Mouse (Mus musculus) CD4-positive, CD25-positive, alpha-beta regulatory T cell, adult 2 months (primary cell): ENCODE data around the gene Tas2r143.

Experiments
- DNase-seq: peaks from one replicate; pipeline ENCODE4 v3.0.0-alpha.2; 2012; ENCODE audit warnings: low read depth, low spot score

Tas2r143 gene

DNA sequence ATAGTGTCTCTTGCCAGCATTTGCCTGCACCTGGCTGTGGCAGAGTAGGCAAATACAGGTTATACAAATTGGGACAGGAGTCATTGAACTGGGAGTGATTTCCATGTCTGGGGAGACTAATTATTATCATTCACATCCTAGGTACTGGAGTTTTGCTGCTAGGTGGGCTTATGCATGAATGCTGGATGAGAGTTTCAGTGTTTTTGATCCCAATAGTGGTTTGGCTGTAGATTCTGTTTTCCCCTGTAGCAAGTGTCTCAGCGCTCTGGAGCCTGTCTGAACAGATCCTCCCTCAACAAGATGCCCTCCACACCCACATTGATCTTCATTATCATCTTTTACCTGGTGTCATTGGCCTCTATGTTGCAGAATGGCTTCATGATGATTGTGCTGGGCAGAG is at the start of gene Tas2r143:
Tas2r143 (plus strand) TSS at position 301 of the 400 bp plus-strand sequence.
- DNase-seq: no peak

DNA sequence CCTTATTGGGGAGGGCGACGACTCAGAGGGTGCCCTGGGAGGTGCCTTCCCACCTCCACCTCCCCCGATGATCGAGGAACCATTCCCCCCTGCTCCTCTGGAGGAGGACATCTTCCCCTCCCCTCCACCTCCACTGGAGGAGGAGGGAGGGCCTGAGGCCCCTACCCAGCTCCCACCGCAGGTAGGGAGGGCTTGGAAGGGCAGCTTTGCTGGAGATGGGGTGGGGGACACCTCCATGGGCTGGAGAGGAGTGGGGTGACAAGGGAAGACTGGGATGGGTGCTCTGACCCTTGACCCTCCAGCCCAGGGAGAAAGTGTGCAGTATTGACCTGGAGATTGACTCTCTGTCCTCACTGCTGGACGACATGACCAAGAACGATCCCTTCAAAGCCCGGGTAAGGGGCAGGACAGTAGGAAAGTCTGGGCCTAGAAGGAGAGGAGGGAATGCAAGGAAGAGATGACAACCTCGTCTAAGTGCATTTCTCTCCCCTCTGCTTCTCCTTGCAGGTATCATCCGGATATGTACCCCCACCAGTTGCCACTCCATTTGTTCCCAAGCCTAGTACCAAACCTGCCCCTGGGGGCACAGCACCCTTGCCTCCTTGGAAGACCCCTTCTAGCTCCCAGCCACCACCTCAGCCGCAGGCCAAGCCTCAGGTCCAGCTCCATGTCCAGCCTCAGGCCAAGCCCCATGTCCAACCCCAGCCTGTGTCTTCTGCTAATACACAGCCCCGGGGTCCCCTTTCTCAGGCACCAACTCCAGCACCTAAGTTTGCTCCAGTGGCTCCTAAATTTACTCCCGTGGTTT is 48.9 kb upstream of the Tas2r143 start:
- no peak for DNase-seq

DNA sequence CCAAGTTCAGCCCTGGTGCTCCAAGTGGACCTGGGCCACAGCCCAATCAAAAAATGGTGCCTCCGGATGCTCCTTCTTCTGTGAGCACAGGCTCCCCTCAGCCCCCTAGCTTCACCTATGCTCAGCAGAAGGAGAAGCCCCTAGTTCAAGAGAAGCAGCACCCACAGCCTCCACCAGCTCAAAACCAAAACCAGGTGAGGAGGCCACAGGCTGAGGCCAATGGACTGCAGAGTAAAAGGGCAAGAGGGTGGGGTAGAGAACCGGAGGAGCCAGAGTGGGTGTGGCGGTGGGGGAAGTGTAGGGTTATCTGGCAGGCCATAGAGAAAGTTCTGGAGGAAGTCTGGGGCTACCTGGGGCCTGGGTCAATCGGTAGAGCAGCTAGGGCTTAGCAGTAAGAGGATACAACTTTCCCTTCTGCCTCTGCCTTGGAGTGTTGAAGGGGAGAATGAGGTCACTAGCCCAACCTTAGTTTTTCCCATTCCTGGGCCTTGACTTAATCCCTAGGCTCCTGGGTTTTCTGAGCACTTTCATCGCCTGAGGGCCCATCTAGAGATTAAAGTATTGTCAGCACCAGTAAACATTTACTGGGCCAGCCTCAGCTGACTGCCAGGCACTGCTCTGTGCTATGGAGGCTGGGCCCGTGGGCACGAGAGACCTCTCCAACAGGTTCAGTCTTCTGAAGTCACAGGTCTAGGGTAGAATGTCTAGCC is 48.1 kb upstream of the Tas2r143 start:
- no peak for DNase-seq

DNA sequence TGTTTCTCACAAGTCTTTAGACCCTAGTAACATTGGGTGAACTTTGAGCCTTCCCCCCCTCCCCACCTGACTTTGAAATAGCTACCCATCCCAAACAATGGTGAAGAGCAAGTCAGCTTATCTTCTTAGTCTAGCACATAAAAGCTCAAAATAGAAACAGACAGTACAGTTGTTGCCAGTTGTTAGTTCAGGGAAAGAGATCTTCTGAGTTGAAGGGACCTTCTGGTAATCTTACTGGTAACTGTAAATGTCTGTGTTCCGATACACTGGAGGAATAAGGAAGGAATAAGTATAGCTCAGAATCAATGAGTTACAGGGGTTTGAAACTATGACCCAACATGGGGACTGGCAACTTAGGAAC is 47.6 kb upstream of the Tas2r143 start:
- no peak for DNase-seq

- no peak for DNase-seq
These were observed 46.9 kb upstream of the Tas2r143 start for GRCm38 (mm10) chr6:42353180-42353579.

DNA sequence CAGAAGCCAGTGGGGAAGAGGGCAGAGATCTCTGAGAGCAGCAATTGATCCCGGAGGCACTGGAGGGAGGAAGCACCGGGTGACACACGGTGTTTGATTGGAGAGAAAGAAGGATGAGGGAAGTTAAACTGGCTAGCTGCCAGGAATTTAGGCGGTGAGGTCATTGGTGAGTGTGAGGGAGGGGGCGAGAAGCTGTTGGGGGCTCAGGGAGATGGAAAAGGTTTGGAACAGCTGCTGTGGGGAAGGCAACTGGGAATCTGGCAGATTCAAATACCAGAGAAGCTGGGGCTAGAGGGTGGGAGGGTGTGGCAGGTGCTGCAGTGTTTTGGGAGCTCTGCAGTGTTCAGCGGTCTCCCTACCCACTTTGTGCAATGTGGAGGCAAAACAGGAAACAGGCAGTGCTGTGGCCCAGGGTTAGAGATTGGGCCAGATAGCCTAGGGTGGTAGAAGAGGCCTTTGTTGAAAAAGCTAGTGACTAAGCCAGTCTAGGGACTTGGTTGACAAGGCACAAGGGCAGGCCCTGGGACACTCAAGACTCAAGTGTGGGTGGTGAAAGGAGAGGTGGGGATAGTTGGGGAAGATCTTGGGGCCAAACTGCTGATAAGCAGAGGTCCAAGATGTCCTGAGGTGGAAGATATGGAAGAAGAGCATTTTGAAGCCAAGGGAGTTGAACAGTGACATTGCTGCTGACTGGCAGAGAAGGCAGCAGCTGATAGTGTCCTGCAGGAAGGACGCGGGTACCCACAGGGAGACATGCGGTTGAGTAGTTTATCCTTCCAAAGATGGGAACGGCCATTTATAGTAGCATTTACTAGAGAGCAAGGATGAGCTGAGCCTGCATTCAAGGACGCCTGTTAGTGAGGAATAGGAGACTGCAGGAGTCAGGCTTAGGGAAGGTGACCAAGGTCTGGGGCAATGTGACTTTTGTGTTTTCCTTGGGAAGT is 45.7 kb upstream of the Tas2r143 start:
- DNase-seq: peak; percentile 23

GRCm38 (mm10) chr6:42355366-42355765 is 44.7 kb upstream of the Tas2r143 start:
- no peak for DNase-seq

GRCm38 (mm10) chr6:42355794-42356600 is 44.0 kb upstream of the Tas2r143 start:
- no peak for DNase-seq

DNA sequence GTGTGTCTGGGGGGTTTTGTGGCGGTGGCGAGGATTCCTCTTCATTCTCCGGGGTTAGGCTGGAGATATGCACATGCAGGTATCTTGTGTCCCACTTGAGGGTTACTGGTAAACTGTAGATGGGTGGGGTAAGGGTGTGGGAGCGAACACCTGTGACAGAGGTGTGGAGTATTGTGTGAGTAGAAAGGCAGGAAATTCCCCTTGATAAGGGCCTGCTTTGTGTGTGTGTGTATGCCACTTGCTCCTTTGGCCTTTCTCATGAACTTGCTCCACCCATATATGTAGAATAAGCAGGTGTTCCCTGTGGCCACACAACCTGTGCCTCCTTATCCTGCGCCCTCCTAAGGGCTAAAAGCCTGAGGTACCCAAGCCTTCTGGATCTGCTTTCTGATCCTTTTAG is 43.1 kb upstream of the Tas2r143 start:
- DNase-seq: no peak

- no peak for DNase-seq
These were observed 42.1 kb upstream of the Tas2r143 start for GRCm38 (mm10) chr6:42357901-42358300.

DNA sequence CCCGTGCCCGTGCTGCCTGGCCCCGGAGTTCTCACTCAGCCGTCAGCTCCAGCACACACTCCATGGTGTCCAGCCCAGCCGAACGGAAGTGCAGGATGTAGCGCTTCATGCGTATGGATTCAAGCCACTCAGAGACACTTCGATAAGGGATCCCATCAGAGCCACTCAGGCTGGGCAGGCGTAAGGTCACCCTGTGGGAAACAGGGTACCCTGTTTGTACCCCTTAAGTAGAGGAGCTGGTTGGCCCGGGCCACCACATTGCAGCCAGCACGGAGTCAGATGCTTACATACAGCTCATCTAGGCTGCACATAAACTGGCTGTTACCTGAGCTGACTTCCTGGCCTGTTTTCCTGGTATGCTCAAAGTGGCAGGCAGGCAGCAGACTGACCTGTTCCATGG is 41.1 kb upstream of the Tas2r143 start:
- DNase-seq: no peak

GRCm38 (mm10) chr6:42359364-42360147 is 40.5 kb upstream of the Tas2r143 start:
- DNase-seq: no peak

GRCm38 (mm10) chr6:42360231-42360840 is 39.7 kb upstream of the Tas2r143 start:
- DNase-seq: no peak

DNA sequence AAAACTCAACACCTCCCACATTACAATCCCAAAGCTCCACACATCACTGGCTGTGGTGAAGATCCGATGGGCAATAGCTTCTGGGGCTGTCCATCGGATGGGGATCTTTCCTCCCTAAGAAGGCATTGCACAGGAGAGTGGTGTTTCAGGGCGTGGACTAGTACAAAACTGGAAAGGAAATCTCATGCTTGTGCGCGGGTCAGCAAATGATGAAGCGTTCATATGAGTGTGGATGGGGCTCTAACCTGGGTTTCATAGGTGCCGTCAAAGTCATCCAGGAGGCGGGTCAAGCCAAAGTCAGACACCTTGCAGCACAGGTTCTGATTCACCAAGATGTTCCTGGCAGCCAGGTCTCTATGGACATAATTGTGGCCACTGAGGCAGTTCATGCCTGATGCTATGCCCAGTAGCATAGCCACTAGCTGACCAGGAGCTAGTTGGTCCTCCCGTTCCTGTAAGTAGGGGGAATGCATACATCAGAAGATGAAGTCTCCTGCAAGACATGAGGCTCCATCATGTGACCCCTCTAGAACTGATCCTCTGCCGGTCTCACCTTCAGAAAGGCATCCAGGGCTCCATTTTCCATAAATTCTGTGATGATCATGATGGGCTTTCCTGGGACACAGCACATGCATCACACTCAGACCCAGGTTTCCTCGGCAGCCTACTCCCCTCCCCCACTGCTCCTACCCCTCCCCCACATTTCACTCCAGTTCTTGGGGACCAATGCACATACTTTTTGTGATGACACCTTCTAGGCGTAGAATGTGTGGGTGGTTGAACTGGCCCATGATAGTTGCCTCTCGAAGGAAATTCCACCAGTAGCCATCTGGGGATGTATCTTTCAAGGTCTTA is 38.8 kb upstream of the Tas2r143 start:
- no peak for DNase-seq

GRCm38 (mm10) chr6:42362074-42362473 is 38.0 kb upstream of the Tas2r143 start:
- no peak for DNase-seq

DNA sequence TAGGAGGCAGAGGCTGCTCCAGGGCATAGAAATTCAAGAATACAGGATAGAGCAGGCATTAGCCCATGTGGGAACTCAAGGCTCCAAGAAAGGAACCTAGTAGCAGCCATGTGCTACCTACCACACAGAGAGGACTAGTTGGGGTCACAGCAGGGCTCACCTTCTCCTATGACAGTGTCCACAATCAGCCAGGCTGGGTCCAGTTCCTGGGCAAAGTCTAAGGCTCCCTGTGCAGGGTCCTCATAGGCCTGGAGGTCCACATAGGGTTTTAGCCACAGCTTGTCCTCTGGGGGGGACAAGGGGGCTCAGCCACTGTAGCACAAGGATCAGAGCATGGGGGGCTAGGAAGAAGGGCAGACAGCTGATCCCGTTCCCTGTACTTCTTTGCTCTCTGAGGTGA is 37.5 kb upstream of the Tas2r143 start:
- no peak for DNase-seq

DNA sequence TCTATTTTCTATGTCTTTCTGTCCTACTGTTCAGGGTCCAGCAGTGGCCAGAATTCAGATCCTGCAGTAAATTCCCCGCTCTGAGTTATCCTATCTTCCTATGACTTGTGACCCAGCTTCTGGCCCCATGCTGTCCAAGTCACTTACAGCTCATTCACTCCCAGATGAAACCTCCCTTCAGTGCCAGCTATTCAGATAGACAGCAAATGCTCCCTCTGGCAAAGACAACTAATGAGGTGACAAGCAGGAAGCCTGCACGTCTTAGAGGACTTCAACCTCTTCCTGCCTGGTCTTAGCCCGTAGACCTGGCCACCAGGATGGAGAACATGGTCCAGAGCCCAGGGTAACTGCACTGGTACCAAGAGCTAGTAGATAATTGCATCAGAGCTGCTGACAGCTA is 37.1 kb upstream of the Tas2r143 start:
- no peak for DNase-seq

DNA sequence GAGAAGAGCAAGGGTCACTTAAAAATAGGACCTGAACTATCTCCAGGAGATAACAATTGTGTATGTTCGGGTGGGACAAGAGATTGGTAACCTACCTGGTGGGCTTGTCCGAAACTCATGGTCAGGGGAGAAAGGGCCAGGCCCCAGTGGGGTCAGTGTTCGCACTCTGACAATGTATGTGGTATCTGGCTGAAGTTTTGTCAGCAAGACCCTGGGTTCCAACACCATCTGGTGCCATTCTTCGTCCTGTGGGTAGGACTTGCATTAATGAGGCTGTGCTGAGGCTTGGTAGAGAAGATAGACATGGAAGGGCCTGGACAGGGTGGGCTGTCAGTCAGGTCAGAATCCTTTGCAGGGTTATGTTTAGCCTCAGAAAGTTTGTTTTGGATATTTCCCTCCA is 36.0 kb upstream of the Tas2r143 start:
- no peak for DNase-seq

DNA sequence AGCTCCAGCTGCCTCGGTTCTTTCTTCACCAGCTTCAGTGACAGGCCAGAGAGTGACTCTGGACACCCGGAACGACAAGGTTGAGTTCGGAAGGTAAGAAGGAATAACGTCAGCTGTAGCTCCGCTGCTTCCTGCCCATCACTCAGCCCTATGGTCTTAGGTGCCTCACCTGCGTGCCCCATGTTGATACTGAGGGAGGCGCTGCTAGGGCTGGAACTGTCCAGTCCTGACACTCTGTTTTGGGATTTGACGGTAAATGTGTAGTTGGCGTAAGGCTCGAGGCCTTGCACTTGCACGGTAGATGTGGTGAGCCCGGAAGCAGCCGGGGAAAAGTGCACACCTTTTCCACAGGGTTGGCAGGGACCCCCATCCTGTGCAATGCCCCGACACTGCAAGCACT is 35.4 kb upstream of the Tas2r143 start:
- DNase-seq: no peak
